Mouse (Mus musculus) heart, embryonic 13.5 days (tissue): ENCODE measurements around the gene Gpc5. TPM values are rescaled to one million over a fixed set of nuclear protein-coding genes. Genes with fewer than 3 reads are reported as not detected.

Source experiments
- ATAC-seq: fragments of 200-750 bp; cut with Nextera tagmentation; 2 replicates; pipeline ENCODE4 v1.8.0; 2017; ENCODE audit warnings: moderate TSS enrichment; ENCODE audit not compliant: insufficient number of reproducible peaks, low FRiP score, low TSS enrichment; ENCODE audit errors: extremely low read depth
- H3K27ac ChIP-seq: fragments of 300-500 bp; sonication (generic); replicated peaks from 2 replicates; pipeline ENCODE4 v1.5.1; 2015; ENCODE audit warnings: moderate library complexity, mild to moderate bottlenecking, inconsistent platforms
- H3K27me3 ChIP-seq: fragments of 300-500 bp; sonication (generic); replicated peaks from 2 replicates; pipeline ENCODE4 v1.6.1; 2015; ENCODE audit warnings: mild to moderate bottlenecking, inconsistent platforms
- H3K36me3 ChIP-seq: fragments of 300-500 bp; sonication (generic); 2 replicates; pipeline ENCODE4 v1.6.1; 2015; ENCODE audit warnings: mild to moderate bottlenecking, inconsistent platforms
- H3K4me1 ChIP-seq: fragments of 300-500 bp; sonication (generic); 2 replicates; pipeline ENCODE4 v1.6.1; 2015; ENCODE audit warnings: inconsistent platforms
- H3K4me2 ChIP-seq: fragments of 300-500 bp; sonication (generic); 2 replicates; pipeline ENCODE4 v1.6.1; 2015; ENCODE audit warnings: inconsistent platforms, mild to moderate bottlenecking, moderate library complexity
- H3K4me3 ChIP-seq: fragments of 300-500 bp; sonication (generic); 2 replicates; pipeline ENCODE4 v1.5.1; 2015; ENCODE audit warnings: moderate library complexity, mild to moderate bottlenecking, inconsistent platforms
- H3K9ac ChIP-seq: fragments of 300-500 bp; sonication (generic); 2 replicates; pipeline ENCODE4 v1.6.1; 2015; ENCODE audit warnings: inconsistent platforms, mild to moderate bottlenecking, moderate library complexity
- H3K9me3 ChIP-seq: fragments of 300-500 bp; sonication (generic); 2 replicates; pipeline ENCODE4 v1.6.1; 2016; ENCODE audit warnings: inconsistent platforms
- WGBS: fragments of 180-500 bp; shearing (Covaris S2); methylation state at CpG from one replicate; pipeline ENCODE4 v1.1.7; 2015; ENCODE audit warnings: mixed read lengths; 5-methylcytosine and 5-hydroxymethylcytosine counted together
- polyA plus RNA-seq: library from polyadenylated mRNA; unstranded; fragments of >200 nt; fragmentation: Nextera tagmentation; extraction: Ambion mirVana; gene quantifications from 2 replicates; pipeline ENCODE4 v1.2.1, GENCODE M21; 2015

Gene Gpc5
- 0.19 and 0.43 TPM in 2 replicates for polyA plus RNA-seq

DNA sequence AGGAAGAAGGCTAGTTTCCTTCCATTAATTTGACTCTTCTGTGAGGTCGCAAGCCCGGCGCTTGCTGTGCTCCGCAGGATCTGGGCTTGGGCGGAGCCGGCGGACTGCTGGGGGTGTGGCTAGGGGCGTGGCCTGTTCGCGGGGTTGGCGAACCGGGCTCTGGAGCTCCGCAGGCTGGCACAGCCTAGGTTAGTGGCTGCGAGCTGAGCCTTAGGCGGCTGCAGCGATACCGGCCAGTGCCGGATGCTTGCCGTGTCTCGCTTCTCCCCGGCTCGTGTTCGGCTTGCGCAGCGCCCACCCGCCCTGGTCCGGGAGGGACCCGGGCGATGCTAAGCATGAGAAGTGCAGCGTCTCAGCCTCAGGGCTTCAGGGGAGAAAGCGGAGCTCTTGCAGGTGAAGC, at the start of gene Gpc5:
Gene Gpc5 (plus strand): TSS at position 135 of the 400 bp plus-strand sequence.
- Histone ChIP-seq H3K27ac (no peak within 1 kb of the TSS), H3K9ac (peak within 1 kb of the TSS; percentile 54)
- peak; percentile 94 for ATAC-seq

GRCm38 (mm10) chr14:115042660-115043059, 49.4 kb upstream of the Gpc5 start:
- peak overlapping the region; percentile 96 for H3K27ac ChIP-seq
- 0% methylated on average over 4 of the region's 4 CpGs for WGBS

More for the DNA sequence above, at the start of gene Gpc5:
- WGBS: under 1% methylated on average over 31 of the region's 31 CpGs
- no peaks in the 10 kb centered on the region for H3K36me3 ChIP-seq
- peaks cover 9% of the 10 kb centered on the region for H3K4me1 ChIP-seq
- peaks cover 53% of the 10 kb centered on the region for H3K27me3 ChIP-seq
- H3K4me2 ChIP-seq: peak within 1 kb of the TSS; percentile 93
- H3K9me3 ChIP-seq: no peaks in the 10 kb centered on the region
- H3K4me3 ChIP-seq: peak within 1 kb of the TSS; percentile 61

GRCm38 (mm10) chr14:115044016-115044415, 48.0 kb upstream of the Gpc5 start:
- no peak overlapping the region for H3K27ac ChIP-seq
- peak overlapping the region; percentile 97; the same call in 1 of the 2 replicates for H3K4me2 ChIP-seq
- ATAC-seq: no peak
- H3K9me3 ChIP-seq: no peaks in the 10 kb centered on the region
- H3K36me3 ChIP-seq: peaks cover 57% of the 10 kb centered on the region
- no peak overlapping the region for H3K9ac ChIP-seq
- H3K27me3 ChIP-seq: no peaks in the 10 kb centered on the region
- peak overlapping the region; percentile 89; the same call in 1 of the 2 replicates for H3K4me3 ChIP-seq
- WGBS: 82% methylated on average over 5 of the region's 5 CpGs
- peaks cover 36% of the 10 kb centered on the region for H3K4me1 ChIP-seq

More at GRCm38 (mm10) chr14:115042660-115043059, 49.4 kb upstream of the Gpc5 start:
- Histone ChIP-seq H3K27me3 (no peaks in the 10 kb centered on the region), H3K9me3 (no peaks in the 10 kb centered on the region), H3K9ac (peak overlapping the region; percentile 99), H3K4me2 (peak overlapping the region; percentile 97), H3K36me3 (peaks cover 49% of the 10 kb centered on the region), H3K4me3 (peak overlapping the region; percentile 89), H3K4me1 (peaks cover 33% of the 10 kb centered on the region)
- no peak for ATAC-seq

DNA sequence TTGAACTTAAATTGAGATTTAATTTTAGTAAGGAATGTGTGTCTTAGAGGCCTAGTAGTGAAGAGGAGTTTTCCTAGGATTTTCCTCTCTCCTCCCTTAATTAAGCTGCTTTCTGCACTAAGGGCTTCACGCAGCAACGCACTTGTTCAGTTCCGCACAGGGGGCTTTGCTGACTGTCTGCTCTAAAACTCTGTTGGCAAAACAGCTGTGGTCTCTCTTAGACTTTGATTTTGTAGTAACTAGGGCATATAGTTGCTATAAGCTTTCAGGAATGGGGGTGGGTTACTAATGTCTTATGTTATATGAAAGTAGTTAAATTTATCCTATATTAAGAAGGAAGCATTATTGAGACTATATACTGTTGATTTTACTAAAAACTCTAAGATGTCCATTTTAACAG, 46.3 kb upstream of the Gpc5 start:
- Histone ChIP-seq H3K4me1 (peaks cover 38% of the 10 kb centered on the region), H3K9me3 (no peaks in the 10 kb centered on the region), H3K27me3 (no peaks in the 10 kb centered on the region), H3K4me2 (no peak overlapping the region), H3K27ac (no peak overlapping the region), H3K36me3 (peaks cover 57% of the 10 kb centered on the region), H3K4me3 (no peak overlapping the region), H3K9ac (no peak overlapping the region)
- WGBS: 93% methylated on average over 3 of the region's 3 CpGs
- no peak for ATAC-seq

DNA sequence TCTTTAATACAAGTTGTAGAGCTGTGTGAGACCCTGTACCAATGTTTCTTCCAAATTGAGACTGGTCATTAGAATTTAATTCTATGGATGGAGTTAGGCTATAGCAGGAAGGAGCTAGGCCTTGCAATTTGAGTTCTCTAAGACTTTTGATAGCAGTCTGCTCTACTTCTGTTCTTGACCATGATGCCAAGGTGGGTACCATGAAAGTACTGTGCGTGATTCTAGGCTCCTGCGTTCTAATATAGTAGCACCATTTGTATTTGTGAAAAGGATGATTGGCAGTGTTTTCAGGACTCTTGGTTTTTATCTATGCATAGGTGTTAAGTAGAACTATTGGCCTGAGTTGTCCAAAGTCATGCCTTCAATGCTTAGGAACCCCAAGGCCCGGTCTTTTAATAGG, 44.7 kb upstream of the Gpc5 start:
- 83% methylated on average over 3 of the region's 3 CpGs for WGBS
- Histone ChIP-seq H3K36me3 (peaks cover 66% of the 10 kb centered on the region), H3K27me3 (no peaks in the 10 kb centered on the region), H3K9ac (no peak overlapping the region), H3K4me2 (no peak overlapping the region), H3K9me3 (no peaks in the 10 kb centered on the region), H3K27ac (no peak overlapping the region), H3K4me3 (no peak overlapping the region), H3K4me1 (peaks cover 38% of the 10 kb centered on the region)
- ATAC-seq: no peak

DNA sequence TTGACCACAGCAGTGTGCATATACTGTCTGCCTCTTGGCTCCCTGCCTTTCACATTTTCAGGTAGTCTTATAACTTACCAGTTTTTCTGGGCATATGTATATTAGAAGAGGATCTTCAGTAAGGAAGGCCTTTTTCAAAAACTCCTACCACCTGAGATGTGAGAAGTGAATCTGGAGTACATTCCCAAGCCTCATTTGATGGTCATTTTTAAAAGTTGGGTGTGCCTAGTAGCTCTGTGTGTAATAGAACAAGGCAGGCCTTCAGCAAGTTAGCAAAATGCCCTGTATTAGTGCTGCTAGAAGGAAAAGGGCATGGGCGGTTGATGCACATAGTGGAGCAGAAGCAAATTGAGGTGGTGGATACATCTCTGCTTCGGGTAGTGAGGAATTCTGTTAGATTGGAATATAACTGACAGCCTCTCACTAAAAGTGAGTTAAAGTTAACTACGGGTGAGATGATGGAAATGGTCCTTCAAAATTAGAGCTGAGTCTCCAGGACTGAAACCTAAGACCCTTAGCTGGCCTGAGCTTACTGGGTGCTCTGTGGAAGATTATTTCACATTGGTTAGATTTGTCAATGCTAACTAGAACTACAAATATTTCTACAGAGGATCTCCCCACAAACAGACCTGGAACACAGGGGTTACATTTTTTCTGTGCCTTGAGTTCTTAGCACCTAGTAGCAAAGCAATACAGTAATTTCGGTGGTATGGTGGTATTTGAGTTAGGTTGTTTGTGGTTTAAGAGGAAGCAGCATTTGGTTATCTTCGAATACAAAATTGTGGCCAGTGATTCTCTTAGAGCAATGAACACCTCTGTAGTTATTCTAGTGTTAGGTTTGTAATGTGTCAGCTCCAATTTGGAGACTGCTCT, 43.8 kb upstream of the Gpc5 start:
- no peak for ATAC-seq
- no peak overlapping the region for H3K4me3 ChIP-seq
- no peak overlapping the region for H3K27ac ChIP-seq
- peaks cover 30% of the 10 kb centered on the region for H3K4me1 ChIP-seq
- H3K9me3 ChIP-seq: no peaks in the 10 kb centered on the region
- no peak overlapping the region for H3K9ac ChIP-seq
- WGBS: 57% methylated on average over 5 of the region's 5 CpGs
- H3K36me3 ChIP-seq: peaks cover 62% of the 10 kb centered on the region
- H3K4me2 ChIP-seq: no peak overlapping the region
- H3K27me3 ChIP-seq: no peaks in the 10 kb centered on the region

DNA sequence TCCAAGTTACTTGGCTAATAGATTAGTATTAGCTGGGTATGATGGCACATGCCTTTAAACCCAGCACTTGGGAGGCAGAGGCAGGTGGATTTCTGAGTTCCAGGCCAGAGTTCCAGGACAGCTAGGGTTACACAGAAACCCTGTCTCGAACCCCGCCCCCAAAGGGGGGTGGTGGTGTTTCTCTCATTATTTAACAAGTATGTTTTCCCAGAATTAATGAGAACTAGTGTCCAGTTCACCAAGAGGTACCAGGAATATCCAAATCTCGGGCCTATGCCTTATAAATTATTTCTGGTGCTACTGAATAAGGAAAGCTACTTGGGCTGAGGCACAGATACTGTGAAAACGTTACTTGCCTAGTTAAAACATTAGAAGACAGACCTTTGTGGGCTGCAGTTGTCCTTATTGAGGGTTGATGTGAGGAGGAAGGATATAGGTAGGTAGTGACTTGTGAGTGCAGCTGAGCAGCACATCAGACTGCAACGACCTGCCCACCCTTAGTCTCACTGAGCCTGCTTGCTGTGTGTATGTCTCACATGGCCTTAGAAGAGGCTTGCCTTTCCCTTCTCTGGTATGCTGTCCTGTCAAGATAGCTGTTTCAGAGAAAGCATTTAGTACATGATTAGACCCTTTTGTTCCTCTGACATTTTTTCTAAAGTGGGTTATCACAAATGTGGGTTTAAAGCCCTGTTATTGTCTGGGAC, 43.0 kb upstream of the Gpc5 start:
- no peaks in the 10 kb centered on the region for H3K27me3 ChIP-seq
- no peak overlapping the region for H3K9ac ChIP-seq
- H3K36me3 ChIP-seq: peaks cover 56% of the 10 kb centered on the region
- WGBS: 37% methylated on average over 5 of the region's 5 CpGs
- H3K4me2 ChIP-seq: no peak overlapping the region
- ATAC-seq: no peak
- H3K4me3 ChIP-seq: no peak overlapping the region
- H3K27ac ChIP-seq: no peak overlapping the region
- no peaks in the 10 kb centered on the region for H3K9me3 ChIP-seq
- H3K4me1 ChIP-seq: peaks cover 22% of the 10 kb centered on the region

DNA sequence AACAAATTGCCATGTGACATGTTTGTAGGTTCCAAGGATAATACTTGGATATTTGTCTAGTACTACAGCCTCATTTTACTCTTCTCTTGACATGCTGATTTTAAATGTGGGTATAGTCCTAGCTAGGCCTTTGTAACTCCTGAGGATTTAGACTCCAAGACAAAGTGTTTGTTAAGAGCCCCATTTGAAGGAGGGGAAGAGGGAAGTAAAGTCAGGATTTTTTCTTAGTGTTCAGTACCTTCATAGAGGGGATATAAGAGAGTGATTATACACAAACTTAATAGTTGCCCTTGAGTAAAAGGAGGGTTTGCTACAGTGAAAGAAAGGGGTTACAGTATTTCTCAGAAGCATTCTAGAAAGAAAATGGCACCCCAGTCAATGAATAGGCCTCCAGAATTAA, 42.2 kb upstream of the Gpc5 start:
- ATAC-seq: no peak
- Histone ChIP-seq H3K4me2 (no peak overlapping the region), H3K9me3 (no peaks in the 10 kb centered on the region), H3K4me3 (no peak overlapping the region), H3K9ac (no peak overlapping the region), H3K4me1 (peaks cover 14% of the 10 kb centered on the region; the same call in 1 of the 2 replicates), H3K36me3 (peaks cover 54% of the 10 kb centered on the region), H3K27me3 (no peaks in the 10 kb centered on the region), H3K27ac (no peak overlapping the region)

DNA sequence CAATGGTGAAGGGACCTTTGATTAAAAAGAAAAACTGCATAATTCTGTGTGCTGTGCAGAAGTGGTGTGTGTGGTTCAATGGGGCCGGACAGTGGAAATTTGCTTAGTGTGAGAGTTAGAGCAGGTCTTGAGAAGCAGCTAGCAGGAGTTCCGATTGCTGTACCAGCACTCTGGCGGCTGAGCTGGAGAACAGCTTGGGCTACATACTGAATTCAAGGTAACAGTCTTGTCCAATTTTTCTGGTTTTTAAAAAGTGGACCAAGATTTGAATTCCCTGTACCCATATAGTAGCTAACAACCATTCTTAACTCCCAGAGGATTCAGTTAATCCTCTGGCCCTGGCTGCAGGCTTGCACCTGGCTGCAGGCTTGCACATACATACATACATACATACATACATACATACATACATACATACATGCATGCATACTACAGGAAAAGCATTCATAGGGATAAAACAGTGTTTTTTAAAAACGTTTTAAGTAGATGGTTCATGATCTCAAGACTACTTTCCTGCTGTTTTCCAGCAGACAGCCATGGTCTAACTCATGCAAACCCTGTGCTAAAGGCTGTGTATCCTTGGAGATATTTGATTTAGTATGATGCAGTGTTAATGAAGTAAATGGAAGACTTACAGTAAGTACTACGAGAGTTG, 40.8 kb upstream of the Gpc5 start:
- Histone ChIP-seq H3K4me2 (no peak overlapping the region), H3K4me3 (no peak overlapping the region), H3K27ac (no peak overlapping the region), H3K36me3 (peaks cover 40% of the 10 kb centered on the region), H3K9me3 (no peaks in the 10 kb centered on the region), H3K4me1 (0 out of 2 replicates have a peak, but pooled peaks cover 9% of the 10 kb centered on the region), H3K9ac (no peak overlapping the region), H3K27me3 (no peaks in the 10 kb centered on the region)
- ATAC-seq: no peak
- WGBS: 78% methylated on average over 5 of the region's 5 CpGs

- Histone ChIP-seq H3K4me3 (no peak overlapping the region), H3K4me2 (no peak overlapping the region), H3K4me1 (0 out of 2 replicates have a peak, but pooled peaks cover 9% of the 10 kb centered on the region), H3K36me3 (peaks cover 29% of the 10 kb centered on the region), H3K27me3 (no peaks in the 10 kb centered on the region), H3K9ac (no peak overlapping the region), H3K9me3 (no peaks in the 10 kb centered on the region), H3K27ac (no peak overlapping the region)
- 83% methylated on average over 4 of the region's 4 CpGs for WGBS
- no peak for ATAC-seq
Observed at GRCm38 (mm10) chr14:115052371-115052770, 39.6 kb upstream of the Gpc5 start.

DNA sequence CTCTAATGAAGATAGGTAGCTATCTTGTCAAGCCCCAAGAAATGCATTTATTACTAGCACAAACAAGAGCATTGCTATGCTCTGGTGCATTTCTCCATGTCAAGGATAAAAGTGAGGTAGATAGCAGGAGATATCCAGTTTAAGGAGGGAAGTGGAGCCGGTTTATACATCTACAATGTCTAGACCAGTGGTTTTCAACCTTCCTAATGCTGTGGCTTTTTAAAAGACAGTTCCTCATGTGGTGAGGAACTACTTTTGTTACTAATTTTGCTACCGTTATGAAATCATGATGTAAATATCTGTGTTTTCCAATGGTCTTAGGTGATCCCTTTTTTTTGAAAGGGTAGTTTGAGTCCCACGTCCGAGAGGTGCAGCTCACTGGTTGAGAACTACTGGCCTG, 37.8 kb upstream of the Gpc5 start:
- ATAC-seq: no peak
- no peak overlapping the region for H3K4me2 ChIP-seq
- no peak overlapping the region for H3K9ac ChIP-seq
- H3K27me3 ChIP-seq: no peaks in the 10 kb centered on the region
- no peak overlapping the region for H3K27ac ChIP-seq
- 87% methylated on average over 4 of the region's 4 CpGs for WGBS
- H3K9me3 ChIP-seq: no peaks in the 10 kb centered on the region
- H3K4me3 ChIP-seq: no peak overlapping the region
- peaks cover 24% of the 10 kb centered on the region for H3K36me3 ChIP-seq
- H3K4me1 ChIP-seq: 0 out of 2 replicates have a peak, but pooled peaks cover 4% of the 10 kb centered on the region
